Mouse (Mus musculus) frontal cortex, adult 2 months (tissue): Measurements from ENCODE around the gene Samd4b. TPM values are rescaled to one million over a fixed set of nuclear protein-coding genes. Genes with fewer than 3 reads are reported as not detected.

Source experiments
- DNase-seq, 2 experiments: peaks; one replicate each; pipeline ENCODE4 v3.0.0; 2022; ENCODE audit warnings: low spot score in 1 of 2; ENCODE audit errors: extremely low spot score in 1 of 2
- polyA plus RNA-seq: library from polyadenylated mRNA; depleted of rRNA; stranded (reverse); fragments of >200 nt; gene quantifications from 2 replicates; pipeline ENCODE4 v1.2.3, GENCODE M21; 2012

Gene Samd4b
- polyA plus RNA-seq, 1 experiment = 62.4 TPM

DNA sequence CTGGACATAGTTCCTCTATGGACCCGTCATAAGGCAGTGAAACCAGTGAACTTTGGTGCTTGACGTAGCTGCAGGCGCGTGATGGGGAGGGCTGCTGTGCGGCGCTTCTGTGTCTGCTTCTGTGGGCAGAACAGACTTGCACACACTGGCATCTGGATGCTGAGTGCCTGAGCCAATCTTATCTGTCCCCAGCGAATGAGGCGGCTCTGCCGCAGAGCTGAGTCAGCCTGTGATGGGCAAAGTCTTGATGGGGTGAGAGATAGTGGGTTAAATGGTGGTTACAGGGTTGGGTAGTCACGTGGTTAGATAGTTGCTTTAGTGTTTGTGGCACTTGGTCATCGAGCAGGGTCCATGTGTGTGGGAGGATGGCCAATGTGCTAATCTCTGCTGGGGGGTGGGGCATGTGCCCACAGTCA, 215.0 kb downstream of the Samd4b start:
- peak; percentile 73 to 75 for DNase-seq

DNA sequence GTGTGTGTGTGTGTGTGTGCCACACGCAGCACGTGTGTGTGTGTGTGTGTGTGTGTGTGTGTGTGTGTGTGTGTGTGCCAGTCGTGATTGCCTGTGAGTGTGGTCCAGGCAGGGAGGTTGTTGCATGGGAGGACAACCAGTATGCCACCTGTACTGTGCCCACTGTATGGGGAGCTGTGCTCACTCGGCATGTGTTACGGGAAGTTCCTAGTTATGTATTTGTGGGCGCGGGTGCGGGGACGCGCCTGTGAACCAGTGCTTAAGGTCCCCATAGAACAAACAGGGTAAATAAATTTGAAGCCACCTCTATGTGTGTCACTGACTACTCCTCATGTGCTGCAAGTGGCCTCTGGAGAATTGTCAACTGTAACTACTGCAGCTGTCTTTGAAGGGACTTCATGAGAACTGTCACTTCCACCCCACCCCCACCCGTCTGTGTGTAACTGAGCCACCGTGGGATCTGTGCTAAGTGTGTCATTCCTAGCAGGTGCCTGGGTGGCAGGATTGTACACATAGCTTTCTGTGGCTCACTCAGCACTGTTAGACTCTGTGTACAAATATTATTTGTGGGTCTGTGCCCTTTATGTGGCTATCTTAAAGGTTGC, 215.5 kb downstream of the Samd4b start:
- no peak for DNase-seq

DNA sequence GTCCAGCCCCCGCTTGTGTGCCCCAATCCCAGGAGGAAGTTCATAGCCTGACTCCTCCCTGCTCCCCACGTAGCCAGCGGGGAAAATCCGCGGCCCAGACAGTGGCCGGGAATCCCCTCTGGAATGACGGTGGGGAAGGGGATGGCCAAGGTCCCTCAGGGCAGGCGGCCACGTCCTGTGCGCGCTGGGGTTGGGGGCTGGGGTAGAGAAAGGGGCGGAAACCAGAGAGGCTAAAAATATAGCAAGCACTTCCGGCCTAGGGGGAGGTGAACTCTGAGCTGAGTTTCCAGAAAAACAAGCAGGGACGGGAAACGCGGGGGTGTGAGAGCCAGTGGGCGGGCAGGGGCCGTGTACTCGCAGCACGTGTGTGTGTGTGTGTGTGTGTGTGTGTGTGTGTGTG, 216.0 kb downstream of the Samd4b start:
- peak in 1 of 2 experiments; percentile 59 for DNase-seq

DNA sequence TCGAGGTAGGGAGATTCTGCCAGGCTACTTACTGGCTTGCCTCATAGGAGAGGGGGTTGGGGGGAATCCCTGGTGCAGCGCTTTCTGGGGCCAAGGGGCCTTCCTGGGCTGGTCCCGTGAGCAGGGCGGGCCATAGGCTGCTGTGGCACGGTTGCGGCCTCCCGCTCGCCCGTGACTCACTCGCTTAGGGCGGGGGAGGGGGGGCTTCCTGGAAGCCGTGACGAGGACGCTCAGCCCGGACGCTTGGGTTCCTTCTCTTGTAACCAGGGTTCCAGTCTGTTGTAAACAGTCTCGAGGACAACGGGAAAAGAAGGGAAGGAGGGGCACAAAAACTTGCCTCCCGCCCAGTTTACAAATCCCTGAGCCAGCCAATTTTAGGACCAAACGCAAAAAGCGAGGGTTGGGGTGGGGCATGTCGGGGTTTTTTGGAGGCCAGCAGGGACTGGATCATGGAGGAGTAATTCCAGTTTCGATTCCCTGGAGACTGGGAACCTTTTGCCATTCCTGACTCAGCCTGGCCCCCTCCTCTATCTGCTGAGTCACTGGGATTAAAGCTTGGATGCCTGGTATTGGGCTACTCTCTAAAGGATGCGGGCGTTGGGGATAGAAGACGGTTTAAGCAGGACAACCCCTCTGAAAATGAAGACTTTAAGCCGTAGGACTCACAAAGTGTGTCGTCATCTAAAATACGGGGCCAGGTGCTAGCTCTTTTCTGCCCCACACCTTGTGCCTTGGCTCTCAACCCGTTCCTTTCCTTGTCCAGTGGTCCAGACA, 216.7 kb downstream of the Samd4b start:
- no peak for DNase-seq

- no peak for DNase-seq
These were observed 217.5 kb downstream of the Samd4b start, which contains the start of gene Zfp36 for GRCm38 (mm10) chr7:28380237-28381016. Gene Zfp36, minus strand, starts transcription at chr7:28380253.

DNA sequence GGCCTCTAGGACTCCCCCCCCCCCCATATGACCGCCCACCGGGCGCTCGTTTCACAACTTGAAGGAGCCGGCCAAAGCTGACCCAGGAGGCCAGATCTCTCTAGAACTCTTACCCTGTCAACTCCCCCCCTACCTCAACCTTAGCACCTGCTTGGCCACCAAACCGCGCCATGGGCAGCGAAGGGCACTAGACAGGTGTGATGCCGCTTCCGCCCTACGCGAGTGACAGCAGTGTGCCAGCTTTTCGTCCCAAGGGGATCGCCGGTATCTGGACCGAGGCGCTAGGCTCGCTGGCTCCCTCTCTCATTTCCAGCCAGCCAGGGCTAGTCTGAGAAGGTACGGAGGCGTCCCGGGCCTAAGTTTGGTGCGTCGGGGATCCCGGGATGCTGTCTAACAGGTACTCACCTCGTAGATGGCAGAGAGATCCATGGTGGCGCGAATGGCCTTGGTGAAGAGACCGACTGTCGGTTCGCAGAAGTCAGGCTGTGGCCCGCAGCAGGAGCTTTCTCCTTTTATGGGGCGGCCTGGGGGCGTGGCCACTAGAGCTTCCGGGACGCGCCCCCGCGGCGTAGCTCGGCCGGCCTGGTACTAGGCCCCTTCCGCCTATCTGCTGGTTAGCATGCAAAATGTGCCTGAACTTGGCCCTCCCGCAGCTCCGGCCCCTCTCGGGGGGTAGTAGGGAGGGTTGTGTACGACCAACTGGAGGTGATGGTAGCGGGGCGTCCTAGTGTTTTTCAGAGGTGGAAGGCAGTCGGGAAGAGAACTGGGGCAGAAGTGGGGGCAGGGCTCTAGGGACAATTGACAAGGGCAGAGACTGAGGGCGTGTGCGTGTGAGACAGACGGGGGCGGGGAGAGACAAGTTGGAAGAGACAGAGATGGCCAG, 218.9 kb downstream of the Samd4b start:
- DNase-seq = peak in 1 of 2 experiments; percentile 79

GRCm38 (mm10) chr7:28378066-28378690, 219.8 kb downstream of the Samd4b start:
- DNase-seq = no peak

GRCm38 (mm10) chr7:28377190-28378065, 220.5 kb downstream of the Samd4b start:
- DNase-seq = no peak

DNA sequence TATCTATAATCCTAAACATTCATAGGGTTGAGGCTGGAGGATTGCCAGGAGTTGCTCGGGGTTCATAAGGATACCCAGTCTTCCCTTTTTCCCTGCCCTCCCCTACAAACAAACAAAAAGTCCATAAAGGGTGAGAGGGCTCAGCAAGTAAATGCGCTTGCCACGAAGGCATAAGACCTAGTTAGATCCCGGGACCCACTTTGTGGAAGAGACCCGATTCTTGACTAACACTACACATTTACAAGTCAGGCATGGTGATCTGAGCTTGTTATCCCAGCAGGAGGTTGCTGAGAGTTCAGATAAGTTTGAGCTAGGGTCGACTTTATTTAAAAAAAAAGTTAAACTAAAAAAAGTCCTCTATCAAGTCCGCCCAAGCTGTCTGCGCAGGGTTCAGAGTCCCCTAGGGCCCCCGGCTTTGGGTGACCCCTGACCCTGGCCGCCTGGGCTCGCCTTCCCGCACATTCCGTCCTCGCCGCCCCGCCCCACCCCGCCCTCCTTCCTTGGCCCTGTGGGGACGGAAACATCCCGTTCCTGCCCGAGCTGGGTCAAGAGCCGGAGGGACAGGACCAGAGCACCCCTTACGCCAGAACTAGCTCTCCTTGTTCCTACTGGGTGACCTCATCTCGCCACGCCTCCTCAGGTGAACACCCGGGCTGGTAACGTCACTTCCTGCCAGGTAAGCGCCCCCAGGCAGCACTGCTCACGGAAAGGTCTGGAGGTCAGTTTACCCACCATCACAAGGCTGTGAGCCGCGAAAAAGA, 221.8 kb downstream of the Samd4b start:
- DNase-seq = no peak

DNA sequence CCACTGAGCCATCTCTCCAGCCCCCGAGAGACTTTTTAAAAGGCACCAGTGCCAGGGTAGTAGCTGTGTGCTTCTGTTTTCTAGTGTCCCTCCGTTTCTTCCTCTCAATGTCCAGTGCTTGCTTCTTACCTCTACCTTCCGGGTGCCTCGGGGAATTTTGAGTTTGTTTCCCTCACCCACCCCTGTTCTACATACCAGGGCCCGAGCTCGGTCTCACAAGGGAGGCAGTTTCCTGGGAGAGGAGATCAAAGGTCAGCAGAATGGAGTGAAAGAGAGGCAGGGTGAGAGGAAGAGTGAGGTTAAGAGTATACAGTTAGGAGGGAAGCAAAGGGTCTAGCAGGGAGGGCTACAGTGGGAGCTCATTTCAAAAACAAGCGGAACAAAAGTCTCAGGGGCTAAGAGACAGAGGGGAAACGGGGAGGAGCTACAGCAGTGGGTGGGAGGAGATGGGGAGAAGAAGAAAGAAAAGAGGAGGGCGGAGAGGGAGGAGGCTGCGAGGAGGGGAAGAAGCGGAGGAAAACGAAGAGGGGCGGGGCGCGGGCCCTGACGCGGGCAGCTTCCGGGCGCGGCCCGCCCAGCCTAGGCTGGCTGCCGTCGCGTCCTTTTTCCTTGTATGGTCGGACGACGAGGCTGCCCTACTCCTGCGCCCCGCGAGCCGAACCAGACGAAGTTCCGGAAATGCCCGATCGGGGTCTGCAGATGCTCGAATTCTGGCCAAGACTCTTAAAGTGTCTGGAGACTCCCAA, 222.6 kb downstream of the Samd4b start:
- peak; percentile 45 to 72 for DNase-seq

DNA sequence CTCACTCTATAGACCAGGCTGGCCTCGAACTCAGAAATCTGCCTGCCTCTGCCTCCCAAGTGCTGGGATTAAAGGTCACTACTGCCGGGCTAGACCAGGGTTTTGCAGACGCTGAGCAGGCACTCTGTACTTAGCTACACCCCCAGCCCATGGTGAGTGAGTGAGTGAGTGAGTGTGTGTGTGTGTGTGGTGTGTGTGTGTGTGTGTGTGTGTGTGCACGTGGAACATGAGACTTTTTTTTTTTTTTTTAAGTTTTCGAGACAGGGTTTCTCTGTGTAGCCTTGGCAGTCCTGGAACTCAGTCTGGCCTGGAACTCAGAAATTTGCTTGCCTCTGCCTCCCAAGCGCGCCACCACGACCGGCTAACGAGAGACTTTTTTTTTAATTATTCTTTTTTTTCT, 223.3 kb downstream of the Samd4b start:
- no peak for DNase-seq

- DNase-seq = no peak
These were observed 224.0 kb downstream of the Samd4b start for GRCm38 (mm10) chr7:28373891-28374495.

DNA sequence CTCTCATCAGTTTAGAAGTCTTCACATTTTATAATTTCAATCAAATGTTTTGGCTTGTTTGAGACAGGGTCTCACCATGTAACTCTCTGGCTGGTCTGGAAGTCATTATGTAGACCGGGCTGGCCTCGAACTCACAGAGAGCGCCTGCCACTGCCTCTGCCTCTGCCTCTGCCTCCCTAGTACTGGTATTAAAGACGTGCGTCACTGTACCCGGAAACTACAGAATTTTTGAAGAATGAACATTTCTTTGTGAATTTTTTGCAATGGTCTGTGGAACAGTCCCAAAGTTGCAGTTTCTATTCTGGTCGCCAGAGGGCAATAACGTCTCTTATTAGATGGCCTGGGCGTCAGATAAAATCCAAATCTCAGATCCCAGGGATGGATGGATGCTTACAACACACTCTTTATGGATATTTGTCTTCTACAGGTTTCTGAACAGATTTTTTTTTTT, 224.8 kb downstream of the Samd4b start:
- DNase-seq = peak; percentile 71 to 91

GRCm38 (mm10) chr7:28372251-28373108, 225.5 kb downstream of the Samd4b start, which contains the start of gene Plekhg2:
Gene Plekhg2, minus strand, starts transcription at chr7:28372599.
- peak; percentile 93 to 97 for DNase-seq

DNA sequence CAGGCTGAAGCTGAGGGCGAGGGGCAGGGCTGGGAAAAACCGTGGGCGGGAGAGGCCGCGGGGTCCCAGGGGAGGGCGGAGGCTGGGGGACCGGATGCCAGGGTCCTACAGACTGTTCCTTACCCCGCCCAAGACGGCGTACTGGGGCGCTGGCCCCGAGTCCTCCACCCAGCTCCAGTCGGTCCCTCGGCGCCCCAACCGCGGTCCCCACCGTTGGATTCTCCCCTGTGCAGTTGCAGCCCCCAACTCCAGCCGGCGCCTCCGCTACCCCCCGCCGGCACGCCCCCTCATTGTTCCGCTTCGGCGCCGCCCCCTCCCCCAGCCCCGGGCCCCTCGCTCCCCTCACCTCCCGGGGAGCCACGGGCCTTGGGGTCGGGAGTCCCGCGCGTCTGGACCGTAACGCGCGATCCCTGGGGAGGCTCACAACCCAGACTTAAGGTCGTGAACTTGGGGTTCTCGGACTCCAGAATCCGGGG, 226.4 kb downstream of the Samd4b start:
- DNase-seq = no peak

DNA sequence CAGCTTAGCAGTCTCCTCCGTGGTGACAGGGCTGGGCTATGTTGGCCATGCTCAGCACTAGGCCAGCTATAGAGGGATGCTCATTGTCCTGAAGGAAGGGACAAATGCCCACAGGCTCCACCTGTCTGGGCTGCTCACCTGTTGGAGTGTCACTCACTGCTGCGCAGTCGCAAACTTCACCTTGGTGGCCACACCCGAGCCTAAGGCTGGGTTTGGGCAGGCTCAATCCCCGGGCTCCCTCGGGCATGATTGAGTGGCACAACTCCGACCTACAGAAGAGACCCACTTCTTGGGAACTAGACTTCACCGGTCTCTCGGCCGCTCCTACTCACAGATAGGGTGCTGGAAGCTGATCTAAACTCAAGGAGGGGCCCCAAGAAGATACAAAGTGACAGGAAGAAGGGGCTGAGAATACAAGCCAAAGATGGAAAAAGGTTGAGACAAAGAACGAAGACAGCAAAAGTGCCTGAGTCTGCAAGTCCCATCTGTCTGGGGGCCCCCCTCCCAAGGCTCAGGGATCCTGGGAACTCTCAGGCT, 226.9 kb downstream of the Samd4b start:
- no peak for DNase-seq
